Mouse (Mus musculus) midbrain, embryonic 11.5 days (tissue): Measurements from ENCODE around the gene Prom2. TPM values are rescaled to one million over a fixed set of nuclear protein-coding genes. Genes with fewer than 3 reads are reported as not detected.
A peak's percentile ranks its signal among the peaks of the same experiment; 100 is the strongest.

ENCODE experiments used
- ATAC-seq: fragments of 200-750 bp; cut with Nextera tagmentation; 2 replicates; pipeline ENCODE4 v1.8.0; 2017; ENCODE audit warnings: moderate TSS enrichment, moderate library complexity; ENCODE audit not compliant: low FRiP score
- DNase-seq: peaks from one replicate; pipeline ENCODE4 v3.0.0; 2015; ENCODE audit warnings: low spot score; ENCODE audit errors: missing footprints
- H3K27ac ChIP-seq: fragments of 300-500 bp; sonication (generic); 2 replicates; pipeline ENCODE4 v1.5.1; 2014; ENCODE audit warnings: low read depth, low read length
- H3K27me3 ChIP-seq: fragments of 300-500 bp; sonication (generic); 2 replicates; pipeline ENCODE4 v1.6.1; 2014; ENCODE audit warnings: mild to moderate bottlenecking, low read length, moderate library complexity, mixed read lengths; ENCODE audit not compliant: control insufficient read depth, insufficient read depth
- H3K36me3 ChIP-seq: fragments of 300-500 bp; sonication (generic); 2 replicates; pipeline ENCODE4 v1.6.1; 2014; ENCODE audit warnings: mild to moderate bottlenecking, low read length, moderate library complexity, mixed read lengths; ENCODE audit not compliant: control insufficient read depth, insufficient read depth
- H3K4me1 ChIP-seq: fragments of 300-500 bp; sonication (generic); 2 replicates; pipeline ENCODE4 v1.6.1; 2014; ENCODE audit warnings: low read length; ENCODE audit not compliant: control insufficient read depth, insufficient read depth
- H3K4me2 ChIP-seq: fragments of 300-500 bp; sonication (generic); 2 replicates; pipeline ENCODE4 v1.6.1; 2014; ENCODE audit warnings: mild to moderate bottlenecking, moderate library complexity
- H3K4me3 ChIP-seq: fragments of 300-500 bp; sonication (generic); 2 replicates; pipeline ENCODE4 v1.5.1; 2014; ENCODE audit warnings: low read depth, low read length
- H3K9ac ChIP-seq: fragments of 300-500 bp; sonication (generic); 2 replicates; pipeline ENCODE4 v1.6.1; 2014; ENCODE audit warnings: low read length
- H3K9me3 ChIP-seq: fragments of 300-500 bp; sonication (generic); 2 replicates; pipeline ENCODE4 v1.6.1; 2016; ENCODE audit warnings: low read length; ENCODE audit not compliant: control insufficient read depth
- WGBS: fragments of 180-500 bp; shearing (Covaris S2); extraction: QIAGEN DNeasy Blood & Tissue Kit; methylation state at CpG from one replicate; pipeline ENCODE4 v1.1.7; 2014; 5-methylcytosine and 5-hydroxymethylcytosine counted together
- polyA plus RNA-seq: library from polyadenylated mRNA; unstranded; fragments of >200 nt; fragmentation: Nextera tagmentation; extraction: Ambion mirVana; gene quantifications from 2 replicates; pipeline ENCODE4 v1.2.1, GENCODE M21; 2014

Gene Prom2
- polyA plus RNA-seq, 1 experiment from 2014 or later, result not detected

DNA sequence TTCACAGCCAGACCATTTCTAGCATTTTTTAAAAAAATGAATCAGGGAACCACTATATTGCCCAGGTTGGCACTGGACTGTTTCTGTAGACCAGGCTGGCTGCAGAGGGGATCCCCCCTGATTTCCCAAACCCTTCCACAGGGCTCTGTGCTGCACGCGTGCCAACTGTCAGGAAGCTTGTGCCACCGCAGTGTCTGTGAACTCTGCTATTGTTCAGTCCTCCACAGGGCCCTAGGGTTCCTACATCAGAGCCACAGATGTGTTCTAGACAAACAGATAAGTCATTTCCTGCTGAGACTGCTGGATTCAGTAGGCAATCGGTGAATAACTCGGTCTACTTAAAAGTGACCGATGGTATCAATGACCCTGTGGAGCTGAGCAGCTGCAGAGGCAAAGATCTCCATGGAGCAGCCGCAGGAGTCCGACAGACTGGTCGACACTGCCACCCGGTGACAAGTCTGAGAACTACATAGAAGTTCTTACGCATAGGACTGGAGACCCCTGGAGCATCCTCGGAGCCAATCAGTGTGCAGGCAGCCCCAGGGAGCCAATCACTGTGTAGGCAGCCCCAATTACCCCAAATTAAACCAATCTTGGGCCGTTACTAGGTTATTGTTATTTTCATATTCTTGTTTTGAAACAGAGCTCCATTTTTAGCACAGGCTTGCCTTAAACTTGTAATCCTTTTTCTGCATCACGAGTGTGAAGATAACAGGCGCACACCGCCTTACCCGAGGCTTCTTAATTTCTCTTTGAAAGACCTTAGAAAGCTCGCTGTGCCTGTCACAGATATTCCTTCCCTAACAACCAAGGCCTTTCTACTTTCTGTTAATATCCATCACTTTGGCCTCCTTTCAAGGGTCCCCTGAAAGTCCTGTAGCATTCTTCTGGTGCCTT is 18.1 kb upstream of the Prom2 start:
- ATAC-seq (peak; percentile 99), DNase-seq (peak; percentile 99)
- H3K9ac ChIP-seq, result peak overlapping the region; percentile 41
- 0 out of 2 replicates have a peak overlapping the region, but pooled peaks have one; percentile 12 for H3K4me3 ChIP-seq
- 0 out of 2 replicates have a peak, but pooled peaks cover 2% of the 10 kb centered on the region for H3K4me1 ChIP-seq
- H3K36me3 ChIP-seq, result no peaks in the 10 kb centered on the region
- 19% methylated on average over 18 of the region's 18 CpGs for WGBS
- no peaks in the 10 kb centered on the region for H3K9me3 ChIP-seq
- H3K4me2 ChIP-seq, result peak overlapping the region; percentile 34
- no peaks in the 10 kb centered on the region for H3K27me3 ChIP-seq
- no peak overlapping the region for H3K27ac ChIP-seq

DNA sequence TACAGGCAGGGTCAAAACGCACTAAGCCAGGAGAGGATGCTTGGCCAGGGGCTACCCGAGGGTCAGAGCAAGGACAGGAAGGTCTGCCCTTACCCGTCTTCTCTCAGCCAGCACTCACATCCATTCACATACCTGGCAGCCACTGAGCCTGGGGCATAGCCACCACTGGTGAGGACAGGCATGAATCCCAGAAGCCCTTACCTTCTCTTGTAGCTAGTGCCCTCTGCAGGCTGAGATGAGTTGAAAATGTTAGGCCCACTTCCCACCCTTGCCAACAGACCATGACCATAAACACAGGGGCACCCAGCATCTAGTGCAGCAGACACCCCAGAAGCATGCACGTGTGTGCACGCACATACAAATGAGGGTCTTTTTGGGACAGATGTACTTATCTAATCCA is 9.8 kb upstream of the Prom2 start:
- Histone ChIP-seq H3K9ac (no peak overlapping the region), H3K9me3 (no peaks in the 10 kb centered on the region), H3K4me3 (no peak overlapping the region), H3K27me3 (no peaks in the 10 kb centered on the region), H3K4me1 (no peaks in the 10 kb centered on the region), H3K27ac (no peak overlapping the region), H3K4me2 (no peak overlapping the region), H3K36me3 (no peaks in the 10 kb centered on the region)
- 49% methylated on average over 5 of the region's 5 CpGs for WGBS
- no peak for DNase-seq
- no peak for ATAC-seq

DNA sequence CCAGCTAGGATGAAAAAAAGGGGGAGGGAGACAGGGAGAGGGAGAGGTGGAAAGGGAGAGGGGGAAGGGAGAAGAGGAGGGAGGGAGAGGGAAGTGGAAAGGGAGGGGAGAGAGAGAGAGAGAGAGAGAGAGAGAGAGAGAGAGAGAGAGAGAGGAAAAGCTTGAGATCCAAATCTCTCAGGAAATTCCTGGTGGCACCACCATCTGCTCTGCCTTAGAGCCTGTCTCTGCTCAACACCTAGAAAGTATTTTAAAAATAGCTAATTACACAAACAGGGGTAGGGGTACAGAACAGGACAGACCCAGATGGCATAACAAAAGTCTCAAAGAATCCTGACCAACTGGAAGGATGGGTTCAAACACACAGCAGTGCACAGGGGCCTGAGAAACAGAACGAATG is 9.2 kb upstream of the Prom2 start:
- DNase-seq (no peak), ATAC-seq (no peak)
- H3K9ac ChIP-seq, result no peak overlapping the region

DNA sequence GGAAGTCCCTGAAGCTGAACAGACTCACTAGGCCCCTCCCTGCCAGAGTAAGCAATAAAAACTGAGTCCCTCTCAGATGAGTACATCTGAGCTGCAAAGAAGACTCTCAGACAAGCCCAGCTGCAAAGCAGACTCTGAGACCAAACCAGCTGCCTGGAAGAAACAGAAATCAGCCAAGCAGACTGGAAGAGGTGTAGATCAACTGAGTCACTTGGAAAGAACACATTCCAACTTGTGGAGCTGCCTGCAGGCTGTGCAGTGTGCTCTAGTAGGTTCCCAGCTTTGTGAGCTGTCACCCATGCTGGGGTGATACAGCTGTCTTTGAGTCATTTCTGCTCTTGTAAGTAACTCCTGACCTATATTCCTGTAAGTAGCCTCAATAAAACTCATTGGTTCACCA is 8.4 kb upstream of the Prom2 start:
- Histone ChIP-seq H3K4me3 (no peak overlapping the region), H3K9me3 (no peaks in the 10 kb centered on the region), H3K36me3 (no peaks in the 10 kb centered on the region), H3K4me2 (no peak overlapping the region), H3K27ac (no peak overlapping the region), H3K27me3 (no peaks in the 10 kb centered on the region), H3K9ac (no peak overlapping the region), H3K4me1 (no peaks in the 10 kb centered on the region)
- DNase-seq, result no peak
- ATAC-seq, result no peak

More for the DNA sequence above, 9.2 kb upstream of the Prom2 start:
- Histone ChIP-seq H3K36me3 (no peaks in the 10 kb centered on the region), H3K4me3 (no peak overlapping the region), H3K4me2 (no peak overlapping the region), H3K4me1 (no peaks in the 10 kb centered on the region), H3K27me3 (no peaks in the 10 kb centered on the region), H3K9me3 (no peaks in the 10 kb centered on the region), H3K27ac (no peak overlapping the region)
- 80% methylated on average over 1 of the region's 1 CpGs for WGBS

DNA sequence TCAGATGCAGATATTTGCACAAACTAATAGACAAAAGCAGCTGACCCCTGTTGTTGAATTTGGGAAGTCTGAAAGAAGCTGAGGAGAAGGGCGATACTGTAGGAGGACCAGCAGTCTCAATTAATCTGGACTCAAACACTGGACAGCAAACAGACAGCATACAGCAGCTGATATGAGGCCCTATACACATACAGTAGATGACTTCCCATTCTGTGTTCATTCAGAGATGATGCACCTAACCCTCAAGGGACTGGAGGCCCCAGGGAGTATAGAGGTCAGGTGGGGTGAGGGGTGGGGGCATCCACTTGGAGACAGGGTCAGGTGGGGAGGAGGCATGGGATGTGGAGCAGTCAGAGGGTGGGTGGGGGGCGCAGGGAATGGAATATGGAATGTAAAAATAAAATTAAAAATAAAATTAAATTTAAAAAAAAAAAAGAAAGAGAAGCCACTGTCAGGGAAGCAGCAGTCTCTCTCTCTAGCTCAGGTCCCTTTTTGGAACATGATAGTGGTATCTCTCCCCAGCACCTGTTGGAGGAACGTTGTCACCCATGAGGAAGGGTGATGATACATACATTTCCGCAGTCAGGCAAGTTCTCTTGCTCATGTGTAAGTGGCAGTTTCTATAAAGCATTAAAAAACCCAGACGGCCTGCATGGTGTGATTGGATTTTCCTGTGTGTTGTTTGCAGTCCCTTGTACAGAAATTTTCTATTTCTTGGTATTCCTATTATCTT is 7.2 kb upstream of the Prom2 start:
- Histone ChIP-seq H3K9me3 (no peaks in the 10 kb centered on the region), H3K36me3 (no peaks in the 10 kb centered on the region), H3K4me3 (no peak overlapping the region), H3K4me1 (no peaks in the 10 kb centered on the region), H3K9ac (no peak overlapping the region), H3K27ac (no peak overlapping the region), H3K4me2 (no peak overlapping the region), H3K27me3 (no peaks in the 10 kb centered on the region)
- no peak for ATAC-seq
- no peak for DNase-seq
- WGBS, result 71% methylated on average over 5 of the region's 5 CpGs

DNA sequence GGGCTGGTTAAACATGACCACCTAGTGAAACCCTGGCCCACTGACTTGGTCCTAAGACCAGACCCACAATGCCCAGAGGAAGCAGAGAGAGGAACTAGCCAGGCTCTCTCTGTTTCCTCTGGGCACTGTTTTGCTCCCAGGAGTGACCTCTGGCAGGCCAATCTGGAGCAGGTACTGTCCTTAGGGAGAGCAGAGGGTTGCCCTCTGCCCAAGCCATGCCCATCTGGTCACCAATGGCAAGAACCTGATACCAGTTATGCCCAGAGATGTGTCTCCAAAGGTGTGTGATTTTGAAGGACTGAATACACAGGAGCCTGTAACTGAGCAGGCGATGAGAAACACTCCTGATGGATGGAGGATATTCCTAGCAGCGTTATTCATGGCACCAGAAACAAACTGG is 430 bp upstream of the Prom2 start:
- Histone ChIP-seq H3K36me3 (no peaks in the 10 kb centered on the region), H3K27ac (no peak overlapping the region), H3K4me3 (no peak overlapping the region), H3K9me3 (no peaks in the 10 kb centered on the region), H3K4me1 (peaks cover 5% of the 10 kb centered on the region; the same call in 1 of the 2 replicates), H3K9ac (no peak overlapping the region), H3K4me2 (no peak overlapping the region), H3K27me3 (peaks cover 35% of the 10 kb centered on the region)
- 97% methylated on average over 2 of the region's 2 CpGs for WGBS
- no peak for ATAC-seq
- no peak for DNase-seq

DNA sequence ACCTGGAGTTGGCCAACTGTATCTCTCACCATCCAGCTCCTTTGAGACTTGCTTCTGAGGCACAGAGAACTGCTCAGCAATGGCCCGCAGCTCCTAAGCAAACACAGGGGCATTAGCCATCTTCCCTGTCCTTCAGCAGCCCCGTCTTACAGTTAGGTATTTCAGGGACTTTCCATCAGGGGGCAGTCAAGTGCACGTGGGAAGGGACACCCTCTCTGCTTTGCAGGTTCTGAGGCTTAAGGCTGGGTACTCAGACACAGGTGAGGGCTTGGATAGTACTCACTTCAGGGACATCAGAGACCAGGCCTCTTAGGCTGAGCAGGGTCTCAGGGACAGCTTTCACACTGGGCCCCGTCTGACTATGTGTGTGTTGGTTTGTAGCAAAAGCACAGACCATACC is 1.8 kb downstream of the Prom2 start:
- Histone ChIP-seq H3K4me1 (peaks cover 5% of the 10 kb centered on the region; the same call in 1 of the 2 replicates), H3K36me3 (no peaks in the 10 kb centered on the region), H3K27ac (no peak overlapping the region), H3K4me3 (no peak overlapping the region), H3K27me3 (peaks cover 35% of the 10 kb centered on the region), H3K9me3 (no peaks in the 10 kb centered on the region), H3K4me2 (no peak overlapping the region), H3K9ac (no peak overlapping the region)
- WGBS, result 29% methylated on average over 4 of the region's 4 CpGs
- DNase-seq (peak; percentile 80), ATAC-seq (no peak)

DNA sequence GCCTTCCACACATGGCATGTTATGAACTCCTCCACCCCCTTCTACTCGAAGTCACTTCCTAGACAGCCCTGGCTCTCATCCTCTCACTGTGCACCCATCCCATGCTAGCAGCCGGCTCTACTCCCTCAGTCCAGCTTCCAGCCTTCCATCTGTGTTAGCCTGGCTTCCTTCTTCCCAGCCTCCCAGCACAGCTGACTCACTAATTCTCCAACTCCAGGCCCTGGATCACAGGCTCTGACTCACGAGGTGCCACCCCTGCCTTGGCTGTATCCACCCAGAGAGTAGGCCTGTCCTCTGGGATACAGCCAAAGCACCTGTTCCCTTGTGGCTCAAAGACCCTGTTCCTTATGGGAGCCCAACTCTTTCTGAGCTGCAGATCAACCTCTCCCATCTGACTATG is 3.7 kb downstream of the Prom2 start:
- Histone ChIP-seq H3K9me3 (no peaks in the 10 kb centered on the region), H3K36me3 (no peaks in the 10 kb centered on the region), H3K9ac (no peak overlapping the region), H3K4me2 (no peak overlapping the region), H3K4me1 (peaks cover 5% of the 10 kb centered on the region; the same call in 1 of the 2 replicates), H3K27ac (no peak overlapping the region), H3K4me3 (no peak overlapping the region), H3K27me3 (peaks cover 34% of the 10 kb centered on the region)
- ATAC-seq (no peak), DNase-seq (peak; percentile 47)
- WGBS, result 80% methylated on average over 3 of the region's 3 CpGs

DNA sequence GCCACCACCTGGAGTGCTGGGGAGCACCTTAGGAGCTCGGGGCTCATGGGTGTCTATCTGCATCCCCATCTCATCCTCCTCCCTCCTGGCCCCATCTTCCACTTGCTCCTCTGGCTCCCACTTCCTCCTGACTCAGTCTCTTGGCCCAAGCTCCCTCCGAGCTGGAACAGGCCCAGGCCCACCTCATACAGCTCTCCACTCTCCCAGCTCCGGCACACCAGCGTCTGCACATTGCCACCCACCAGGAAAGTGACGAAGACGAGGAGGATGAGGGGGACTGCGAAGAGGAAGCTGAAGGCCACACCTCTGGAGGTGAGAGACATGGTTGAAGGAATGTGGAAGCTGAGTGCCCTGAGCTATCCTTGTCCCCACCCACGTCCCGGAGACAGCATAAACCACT is 5.9 kb downstream of the Prom2 start:
- WGBS, result 83% methylated on average over 9 of the region's 9 CpGs
- H3K36me3 ChIP-seq, result no peaks in the 10 kb centered on the region
- H3K4me2 ChIP-seq, result no peak overlapping the region
- no peak overlapping the region for H3K27ac ChIP-seq
- H3K4me3 ChIP-seq, result no peak overlapping the region
- H3K27me3 ChIP-seq, result peaks cover 14% of the 10 kb centered on the region
- DNase-seq (peak; percentile 19), ATAC-seq (no peak)
- no peaks in the 10 kb centered on the region for H3K9me3 ChIP-seq
- H3K9ac ChIP-seq, result no peak overlapping the region
- no peaks in the 10 kb centered on the region for H3K4me1 ChIP-seq
